Mouse (Mus musculus) liver, postnatal 0 days (tissue): ENCODE measurements around the gene Cep250. TPM values are rescaled to one million over a fixed set of nuclear protein-coding genes. Genes with fewer than 3 reads are reported as not detected.

Experiments used
- ATAC-seq: fragments of 200-750 bp; cut with Nextera tagmentation; 2 replicates; pipeline ENCODE4 v1.8.0; 2017; ENCODE audit warnings: mild to moderate bottlenecking, moderate library complexity
- DNase-seq: peaks from one replicate; pipeline ENCODE4 v3.0.0-alpha.2; 2016
- H3K27ac ChIP-seq: fragments of 300-500 bp; sonication (generic); 2 replicates; pipeline ENCODE4 v1.5.1; 2014; ENCODE audit warnings: antibody characterized with exemption, moderate library complexity, mild to moderate bottlenecking, low read depth
- H3K27me3 ChIP-seq: fragments of 300-500 bp; sonication (generic); 2 replicates; pipeline ENCODE4 v1.6.1; 2014; ENCODE audit warnings: low read length, control low read depth, mixed read lengths; ENCODE audit not compliant: insufficient read depth
- H3K36me3 ChIP-seq: fragments of 300-500 bp; sonication (generic); replicated peaks from 2 replicates; pipeline ENCODE4 v1.6.1; 2014; ENCODE audit warnings: mild to moderate bottlenecking, control low read depth, low read length, moderate library complexity, mixed read lengths; ENCODE audit not compliant: insufficient read depth
- H3K4me1 ChIP-seq: fragments of 300-500 bp; sonication (generic); 2 replicates; pipeline ENCODE4 v1.6.1; 2014; ENCODE audit warnings: antibody characterized with exemption, mild to moderate bottlenecking, control low read depth; ENCODE audit not compliant: insufficient read depth
- H3K4me2 ChIP-seq: fragments of 300-500 bp; sonication (generic); 2 replicates; pipeline ENCODE4 v1.6.1; 2014; ENCODE audit warnings: low read depth, mild to moderate bottlenecking, low read length, moderate library complexity, mixed read lengths
- H3K4me3 ChIP-seq: fragments of 300-500 bp; sonication (generic); 2 replicates; pipeline ENCODE4 v1.5.1; 2014; ENCODE audit warnings: low read depth, low read length
- H3K9ac ChIP-seq: fragments of 300-500 bp; sonication (generic); replicated peaks from 2 replicates; pipeline ENCODE4 v1.6.1; 2014; ENCODE audit warnings: mild to moderate bottlenecking, moderate library complexity
- H3K9me3 ChIP-seq: fragments of 300-500 bp; sonication (generic); 2 replicates; pipeline ENCODE4 v1.6.1; 2016; ENCODE audit warnings: mild to moderate bottlenecking, control low read depth, low read length, mixed read lengths
- CTCF ChIP-seq: sonication (generic); IDR thresholded peaks from 2 replicates; pipeline ENCODE4 v1.5.1; 2016; ENCODE audit warnings: antibody characterized with exemption, low read depth
- EP300 ChIP-seq: IDR thresholded peaks from 2 replicates; pipeline ENCODE4 v1.6.1; 2016; ENCODE audit warnings: antibody characterized with exemption, low read depth, mild to moderate bottlenecking
- WGBS: fragments of 180-500 bp; shearing (Covaris S2); extraction: QIAGEN DNeasy Blood & Tissue Kit; methylation state at CpG from one replicate; pipeline ENCODE4 v1.1.7; 2014; ENCODE audit not compliant: insufficient replicate concordance; 5-methylcytosine and 5-hydroxymethylcytosine counted together
- polyA plus RNA-seq: library from polyadenylated mRNA; unstranded; fragments of >200 nt; fragmentation: Nextera tagmentation; extraction: Ambion mirVana; gene quantifications from 2 replicates; pipeline ENCODE4 v1.2.1, GENCODE M21; 2015

Gene Cep250
- polyA plus RNA-seq, 1 experiment from 2014 or later: 5.0 TPM

- TF ChIP-seq CTCF (no peak), EP300 (no peak)
- no peak overlapping the region for H3K9ac ChIP-seq
- H3K27ac ChIP-seq: no peak overlapping the region
- no peaks in the 10 kb centered on the region for H3K36me3 ChIP-seq
- no peak overlapping the region for H3K4me3 ChIP-seq
- no peaks in the 10 kb centered on the region for H3K9me3 ChIP-seq
- ATAC-seq: no peak
- peaks cover 5% of the 10 kb centered on the region; the same call in 1 of the 2 replicates for H3K4me1 ChIP-seq
- H3K27me3 ChIP-seq: no peaks in the 10 kb centered on the region
- 71% methylated on average over 6 of the region's 6 CpGs for WGBS
- no peak for DNase-seq
- no peak overlapping the region for H3K4me2 ChIP-seq
These were observed 6.9 kb upstream of the Cep250 start for GRCm38 (mm10) chr2:155949362-155949761.

GRCm38 (mm10) chr2:155952006-155952405 is 4.3 kb upstream of the Cep250 start:
- DNase-seq: peak; percentile 44
- no peak for ATAC-seq
- Histone ChIP-seq H3K4me3 (no peak overlapping the region), H3K27me3 (no peaks in the 10 kb centered on the region), H3K4me2 (no peak overlapping the region), H3K36me3 (no peaks in the 10 kb centered on the region), H3K27ac (no peak overlapping the region), H3K9ac (no peak overlapping the region), H3K9me3 (no peaks in the 10 kb centered on the region), H3K4me1 (peaks cover 5% of the 10 kb centered on the region)
- TF ChIP-seq CTCF (peak; percentile 72), EP300 (no peak)

GRCm38 (mm10) chr2:155959981-155960380 is 3.7 kb downstream of the Cep250 start:
- WGBS: 73% methylated on average over 5 of the region's 5 CpGs
- ATAC-seq: no peak
- Histone ChIP-seq H3K4me1 (peaks cover 5% of the 10 kb centered on the region), H3K4me3 (no peak overlapping the region), H3K9ac (no peak overlapping the region), H3K27ac (no peak overlapping the region), H3K4me2 (no peak overlapping the region), H3K36me3 (peaks cover 17% of the 10 kb centered on the region), H3K27me3 (no peaks in the 10 kb centered on the region), H3K9me3 (no peaks in the 10 kb centered on the region)
- TF ChIP-seq CTCF (no peak), EP300 (no peak)
- DNase-seq: no peak

- Histone ChIP-seq H3K4me2 (no peak overlapping the region), H3K4me3 (no peak overlapping the region), H3K36me3 (peaks cover 29% of the 10 kb centered on the region), H3K9me3 (no peaks in the 10 kb centered on the region), H3K9ac (no peak overlapping the region), H3K27ac (no peak overlapping the region), H3K4me1 (peaks cover 5% of the 10 kb centered on the region), H3K27me3 (no peaks in the 10 kb centered on the region)
- 80% methylated on average over 10 of the region's 10 CpGs for WGBS
- ATAC-seq (peak; percentile 27; the same call in 1 of the 2 replicates), DNase-seq (peak; percentile 41)
- no peak for TF ChIP-seq EP300
These were observed 5.6 kb downstream of the Cep250 start for GRCm38 (mm10) chr2:155961862-155962261.

GRCm38 (mm10) chr2:155962991-155963390 is 6.7 kb downstream of the Cep250 start:
- Histone ChIP-seq H3K36me3 (peaks cover 40% of the 10 kb centered on the region), H3K4me2 (no peak overlapping the region), H3K27ac (no peak overlapping the region), H3K4me1 (no peaks in the 10 kb centered on the region), H3K9ac (no peak overlapping the region), H3K9me3 (no peaks in the 10 kb centered on the region), H3K4me3 (no peak overlapping the region), H3K27me3 (no peaks in the 10 kb centered on the region)
- no peak for DNase-seq
- ATAC-seq: no peak
- TF ChIP-seq CTCF (peak; percentile 73), EP300 (no peak)
- 63% methylated on average over 1 of the region's 1 CpGs for WGBS

- H3K4me1 ChIP-seq: no peaks in the 10 kb centered on the region
- no peak overlapping the region for H3K27ac ChIP-seq
- no peaks in the 10 kb centered on the region for H3K27me3 ChIP-seq
- no peaks in the 10 kb centered on the region for H3K9me3 ChIP-seq
- TF ChIP-seq CTCF (no peak), EP300 (no peak)
- peaks cover 60% of the 10 kb centered on the region for H3K36me3 ChIP-seq
- H3K9ac ChIP-seq: no peak overlapping the region
- H3K4me3 ChIP-seq: no peak overlapping the region
- 73% methylated on average over 6 of the region's 6 CpGs for WGBS
- no peak for ATAC-seq
- DNase-seq: no peak
- H3K4me2 ChIP-seq: no peak overlapping the region
These were observed 17.1 kb downstream of the Cep250 start for GRCm38 (mm10) chr2:155973348-155973747.
